Mouse (Mus musculus) bone marrow, adult 2 months (tissue): ENCODE results near the gene Pcsk2.

Experiments
- CTCF ChIP-seq: fragments of 200-500 bp; IDR thresholded peaks from 2 replicates; pipeline ENCODE4 v1.5.1; 2011; ENCODE audit warnings: low read length, control low read depth; ENCODE audit not compliant: control insufficient read depth, insufficient read depth
- POLR2A ChIP-seq: fragments of 200-500 bp; IDR thresholded peaks from 2 replicates; pipeline ENCODE4 v1.6.1; 2011; ENCODE audit warnings: low read depth, mild to moderate bottlenecking, control low read depth, low read length, borderline replicate concordance; ENCODE audit not compliant: control insufficient read depth

GRCm38 (mm10) chr2:143735442-143735841, 189.5 kb downstream of the Pcsk2 start:
- TF ChIP-seq CTCF (no peak), POLR2A (no peak)
